Mouse (Mus musculus) gastrocnemius, postnatal 36 days (tissue): ENCODE data around the gene Cfap65. TPM values are rescaled to one million over a fixed set of nuclear protein-coding genes. Genes with fewer than 3 reads are reported as not detected.

ENCODE experiments used
- DNase-seq, 2 experiments: peaks; one replicate each; pipeline ENCODE4 v3.0.0; 2022
- intact Hi-C: fragments of 180-260 bp; cut with DNase I; formaldehyde crosslinking; loops from one replicate; pipeline ENCODE4 v1.15.1; 2025
- total RNA-seq, 2 experiments: library from RNA; stranded (reverse); gene quantifications; 2 replicates each; pipeline ENCODE4 v1.2.3; 2021

Cfap65 gene
- total RNA-seq, 2 experiments from 2014 or later = not detected

- no peak for DNase-seq
- intact Hi-C loops = no loop called here
These were observed 50.9 kb downstream of the Cfap65 start for GRCm38 (mm10) chr1:74884196-74885141.

- no peak for DNase-seq
- intact Hi-C loops = no loop called here
These were observed 52.0 kb downstream of the Cfap65 start for GRCm38 (mm10) chr1:74883441-74883840.

- intact Hi-C loops = no loop called here
- no peak for DNase-seq
These were observed 52.6 kb downstream of the Cfap65 start for GRCm38 (mm10) chr1:74882828-74883227.

GRCm38 (mm10) chr1:74882055-74882734 lies 53.2 kb downstream of the Cfap65 start:
- intact Hi-C loops = no loop called here

GRCm38 (mm10) chr1:74880785-74881360 lies 54.5 kb downstream of the Cfap65 start:
- intact Hi-C loops = no loop called here
- peak in 1 of 2 experiments; percentile 40 for DNase-seq

More at GRCm38 (mm10) chr1:74882055-74882734, 53.2 kb downstream of the Cfap65 start:
- no peak for DNase-seq

- DNase-seq = no peak
- intact Hi-C loops = no loop called here
These were observed 58.2 kb downstream of the Cfap65 start for GRCm38 (mm10) chr1:74877199-74877598.

- intact Hi-C loops = no loop called here
- DNase-seq = no peak
These were observed 63.2 kb downstream of the Cfap65 start for GRCm38 (mm10) chr1:74872218-74872617.

GRCm38 (mm10) chr1:74861783-74862182 lies 73.6 kb downstream of the Cfap65 start:
- intact Hi-C loops = no loop called here
- no peak for DNase-seq

GRCm38 (mm10) chr1:74859223-74859984 lies 76.0 kb downstream of the Cfap65 start:
- intact Hi-C loops = no loop called here
- DNase-seq = no peak

- DNase-seq = no peak
- intact Hi-C loops = no loop called here
These were observed 76.6 kb downstream of the Cfap65 start for GRCm38 (mm10) chr1:74858805-74859204.

- intact Hi-C loops = no loop called here
- peak in 1 of 2 experiments; percentile 51 for DNase-seq
These were observed 77.2 kb downstream of the Cfap65 start for GRCm38 (mm10) chr1:74858171-74858719.

GRCm38 (mm10) chr1:74857677-74858076 lies 77.7 kb downstream of the Cfap65 start:
- DNase-seq = no peak
- intact Hi-C loops = no loop called here

GRCm38 (mm10) chr1:74857201-74857600 lies 78.2 kb downstream of the Cfap65 start:
- DNase-seq = no peak
- intact Hi-C loops = no loop called here

- intact Hi-C loops = no loop called here
- no peak for DNase-seq
These were observed 78.6 kb downstream of the Cfap65 start for GRCm38 (mm10) chr1:74856791-74857190.

- intact Hi-C loops = no loop called here
- DNase-seq = no peak
These were observed 79.0 kb downstream of the Cfap65 start for GRCm38 (mm10) chr1:74856439-74856720.

- no peak for DNase-seq
- intact Hi-C loops = no loop called here
These were observed 79.6 kb downstream of the Cfap65 start for GRCm38 (mm10) chr1:74855651-74856438.

GRCm38 (mm10) chr1:74855156-74855555 lies 80.2 kb downstream of the Cfap65 start:
- no peak for DNase-seq
- intact Hi-C loops = no loop called here

- intact Hi-C loops = no loop called here
- peak; percentile 63 to 64 for DNase-seq
These were observed 80.9 kb downstream of the Cfap65 start, which contains the start of gene Cdk5r2 for GRCm38 (mm10) chr1:74854306-74855056. Gene Cdk5r2 (plus strand): TSS chr1:74854934.
